Mouse (Mus musculus) liver, embryonic 14.5 days (tissue): ENCODE measurements around the gene Chrm4. TPM values are rescaled to one million over a fixed set of nuclear protein-coding genes. Genes with fewer than 3 reads are reported as not detected.

Source experiments
- ATAC-seq: fragments of 200-750 bp; cut with Nextera tagmentation; 2 replicates; pipeline ENCODE4 v1.8.0; 2017; ENCODE audit warnings: moderate number of reproducible peaks, mild to moderate bottlenecking, moderate library complexity; ENCODE audit not compliant: insufficient read depth
- DNase-seq, 3 experiments: peaks; one replicate each; pipeline ENCODE4 v3.0.0-alpha.2; 2012 to 2013; ENCODE audit warnings: low read depth in 3 of 3, low spot score in 3 of 3
- H3K27ac ChIP-seq: fragments of 300-500 bp; sonication (generic); 2 replicates; pipeline ENCODE4 v1.5.1; 2014; ENCODE audit warnings: moderate library complexity, mild to moderate bottlenecking, control low read depth, inconsistent platforms
- H3K27me3 ChIP-seq: fragments of 300-500 bp; sonication (generic); 2 replicates; pipeline ENCODE4 v1.6.1; 2014; ENCODE audit warnings: mild to moderate bottlenecking, low read length, moderate library complexity; ENCODE audit not compliant: control insufficient read depth, insufficient read depth
- H3K36me3 ChIP-seq: fragments of 300-500 bp; sonication (generic); replicated peaks from 2 replicates; pipeline ENCODE4 v1.6.1; 2014; ENCODE audit warnings: low read depth; ENCODE audit not compliant: control insufficient read depth, insufficient read depth
- H3K4me1 ChIP-seq, 2 experiments: fragments of 200-500 bp in 1 of 2; fragments of 300-500 bp in 1 of 2; sonication (generic) in 1 of 2; replicated peaks; 2 replicates each; pipeline ENCODE4 v1.6.1; 2012 to 2014; ENCODE audit warnings: antibody characterized with exemption in 1 of 2, inconsistent platforms in 1 of 2, low read length in 1 of 2; ENCODE audit not compliant: control insufficient read depth in 2 of 2, insufficient read depth in 2 of 2
- H3K4me2 ChIP-seq: fragments of 300-500 bp; sonication (generic); 2 replicates; pipeline ENCODE4 v1.6.1; 2014; ENCODE audit warnings: low read depth, mild to moderate bottlenecking, control low read depth, moderate library complexity
- H3K4me3 ChIP-seq, 2 experiments: fragments of 200-500 bp in 1 of 2; fragments of 300-500 bp in 1 of 2; sonication (generic) in 1 of 2; 2 replicates each; pipeline ENCODE4 v1.5.1; 2012 to 2014; ENCODE audit warnings: low read depth in 2 of 2, low read length in 2 of 2, mild to moderate bottlenecking in 2 of 2, control low read depth in 1 of 2, inconsistent platforms in 1 of 2, moderate library complexity in 1 of 2; ENCODE audit not compliant: insufficient read depth in 1 of 2
- H3K9ac ChIP-seq: fragments of 300-500 bp; sonication (generic); replicated peaks from 2 replicates; pipeline ENCODE4 v1.6.1; 2014; ENCODE audit warnings: mild to moderate bottlenecking, control low read depth, moderate library complexity
- H3K9me3 ChIP-seq: fragments of 300-500 bp; sonication (generic); 2 replicates; pipeline ENCODE4 v1.6.1; 2016; ENCODE audit warnings: low read length, mixed read lengths; ENCODE audit not compliant: control insufficient read depth
- CTCF ChIP-seq: IDR thresholded peaks from 2 replicates; pipeline ENCODE4 v1.5.1; 2016; ENCODE audit warnings: antibody characterized with exemption, low read depth, control low read depth
- EP300 ChIP-seq: IDR thresholded peaks from 2 replicates; pipeline ENCODE4 v1.6.1; 2016; ENCODE audit warnings: antibody characterized with exemption, low read depth
- WGBS: fragments of 180-500 bp; shearing (Covaris S2); extraction: QIAGEN DNeasy Blood & Tissue Kit; methylation state at CpG from one replicate; pipeline ENCODE4 v1.1.7; 2014; ENCODE audit not compliant: insufficient replicate concordance; 5-methylcytosine and 5-hydroxymethylcytosine counted together
- polyA plus RNA-seq, 2 experiments: library from polyadenylated mRNA; depleted of rRNA in 1 of 2; stranded (reverse) in 1 of 2; unstranded in 1 of 2; fragments of >200 nt; fragmentation: Nextera tagmentation in 1 of 2; extraction: Ambion mirVana in 1 of 2; gene quantifications; 2 replicates each; pipeline versions ENCODE4 v1.2.1 to v1.2.3; 2012 to 2014

Chrm4 gene
- 0.06 and 0.08 TPM in 2 replicates for polyA plus RNA-seq (2012; rRNA removed)
- polyA plus RNA-seq (2014; fragmentation: Nextera tagmentation; extraction: Ambion mirVana): not detected in 2 replicates

GRCm38 (mm10) chr2:91926949-91927348 is at the start of gene Chrm4:
TSS of gene Chrm4 (plus strand) at chr2:91927249.
- DNase-seq (no peak), ATAC-seq (no peak)
- Histone ChIP-seq H3K27ac (no peak within 1 kb of the TSS), H3K27me3 (peaks cover 50% of the 10 kb centered on the region), H3K36me3 (no peaks in the 10 kb centered on the region), H3K9me3 (no peaks in the 10 kb centered on the region), H3K4me3 (no peak within 1 kb of the TSS), H3K4me2 (no peak within 1 kb of the TSS; the same call in 1 of the 2 replicates), H3K4me1 (peaks cover 0 to 9% of the 10 kb centered on the region in 2 experiments; a peak in 3 of 4 replicates), H3K9ac (no peak within 1 kb of the TSS)
- TF ChIP-seq CTCF (no peak), EP300 (no peak)
- 81% methylated on average over 3 of the region's 3 CpGs for WGBS

- no peaks in the 10 kb centered on the region for H3K36me3 ChIP-seq
- H3K4me3 ChIP-seq: no peak overlapping the region
- no peak overlapping the region for H3K27ac ChIP-seq
- no peaks in the 10 kb centered on the region for H3K27me3 ChIP-seq
- ATAC-seq: no peak
- TF ChIP-seq CTCF: no peak
- TF ChIP-seq EP300: no peak
- H3K4me1 ChIP-seq: peaks cover 0 to 2% of the 10 kb centered on the region in 2 experiments; a peak in 3 of 4 replicates
- peak in 1 of 3 experiments; percentile 3 for DNase-seq
- no peak overlapping the region for H3K9ac ChIP-seq
- no peaks in the 10 kb centered on the region for H3K9me3 ChIP-seq
- H3K4me2 ChIP-seq: no peak overlapping the region
- 59% methylated on average over 7 of the region's 7 CpGs for WGBS
Observed at GRCm38 (mm10) chr2:91878387-91879180, 48.5 kb upstream of the Chrm4 start.

GRCm38 (mm10) chr2:91883961-91884360 is 43.1 kb upstream of the Chrm4 start:
- ATAC-seq: no peak
- Histone ChIP-seq H3K27ac (no peak overlapping the region), H3K4me1 (peaks cover 0 to 2% of the 10 kb centered on the region in 2 experiments; a peak in 1 of 4 replicates), H3K4me2 (no peak overlapping the region), H3K9ac (no peak overlapping the region), H3K36me3 (peaks cover 7% of the 10 kb centered on the region), H3K4me3 (no peak overlapping the region), H3K27me3 (no peaks in the 10 kb centered on the region), H3K9me3 (no peaks in the 10 kb centered on the region)
- 66% methylated on average over 4 of the region's 4 CpGs for WGBS
- TF ChIP-seq EP300 (no peak), CTCF (no peak)
- no peak for DNase-seq

GRCm38 (mm10) chr2:91884616-91885015 is 42.4 kb upstream of the Chrm4 start:
- H3K27ac ChIP-seq: no peak overlapping the region
- no peak overlapping the region for H3K4me3 ChIP-seq
- peaks cover 7% of the 10 kb centered on the region for H3K36me3 ChIP-seq
- no peaks in the 10 kb centered on the region for H3K27me3 ChIP-seq
- no peaks in the 10 kb centered on the region for H3K9me3 ChIP-seq
- 71% methylated on average over 4 of the region's 4 CpGs for WGBS
- ATAC-seq (no peak), DNase-seq (no peak)
- TF ChIP-seq EP300 (no peak), CTCF (no peak)
- no peak overlapping the region for H3K9ac ChIP-seq
- H3K4me2 ChIP-seq: no peak overlapping the region
- H3K4me1 ChIP-seq: no peaks in the 10 kb centered on the region

GRCm38 (mm10) chr2:91894716-91895115 is 32.3 kb upstream of the Chrm4 start:
- TF ChIP-seq CTCF: no peak
- no peak for TF ChIP-seq EP300
- DNase-seq (no peak), ATAC-seq (no peak)
- Histone ChIP-seq H3K27ac (no peak overlapping the region), H3K4me3 (no peak overlapping the region), H3K36me3 (no peaks in the 10 kb centered on the region; the same call in 1 of the 2 replicates), H3K4me2 (no peak overlapping the region), H3K27me3 (no peaks in the 10 kb centered on the region), H3K9me3 (no peaks in the 10 kb centered on the region), H3K4me1 (no peaks in the 10 kb centered on the region), H3K9ac (no peak overlapping the region)
- 89% methylated on average over 3 of the region's 3 CpGs for whole genome bisulfite sequencing
